Mouse (Mus musculus): ENCODE data around the gene Dnaja4. TPM values are rescaled to one million over a fixed set of nuclear protein-coding genes. Genes with fewer than 3 reads are reported as not detected.
"Not testable (repeated sequence)": the region's sequence is repeated elsewhere in the genome, so short reads cannot be mapped to it uniquely, and the experiment has no call there.

Dnaja4 gene
- polyA plus RNA-seq, 1 experiment from 2014 or later = 8.5 TPM

- Histone ChIP-seq H3K4me2 (ENCODE audit: low read depth, low read length) (peak overlapping the region; percentile 50), H3K9ac (replicated peaks; ENCODE audit: low read depth, low read length) (0 out of 2 replicates have a peak overlapping the region, but pooled peaks have one; percentile 28), H3K4me3 (ENCODE audit: low read depth, low read length) (peak overlapping the region; percentile 22)
- not testable (repeated sequence) for H3K27ac ChIP-seq (ENCODE audit: low read depth, low read length); H3K4me1 ChIP-seq (ENCODE audit: control insufficient read depth, insufficient read depth, low read length); H3K27me3 ChIP-seq (ENCODE audit: control insufficient read depth, insufficient read depth, low read length); H3K9me3 ChIP-seq (ENCODE audit: control insufficient read depth, low read length); H3K36me3 ChIP-seq (ENCODE audit: control insufficient read depth, insufficient read depth, low read length)
- WGBS = 4% methylated on average over 31 of the region's 31 CpGs
- peak; percentile 41; the same call in 1 of the 2 replicates for ATAC-seq (ENCODE audit: low read depth)
Observed at GRCm38 (mm10) chr9:54691241-54691805, 7.3 kb upstream of the Dnaja4 start.

GRCm38 (mm10) chr9:54699087-54699344, 343 bp downstream of the Dnaja4 start:
- ATAC-seq (ENCODE audit: low read depth) = peak; percentile 68
- 9% methylated on average over 27 of the region's 27 CpGs for WGBS
- H3K27me3 ChIP-seq (ENCODE audit: control insufficient read depth, insufficient read depth, low read length) = 0 out of 2 replicates have a peak, but pooled peaks cover 4% of the 10 kb centered on the region

GRCm38 (mm10) chr9:54699345-54700173, 886 bp downstream of the Dnaja4 start:
- H3K27ac ChIP-seq (ENCODE audit: low read depth, low read length) = no peak overlapping the region
- peaks cover 11% of the 10 kb centered on the region for H3K4me1 ChIP-seq (ENCODE audit: control insufficient read depth, insufficient read depth, low read length)
- under 1% methylated on average over 82 of the region's 92 CpGs for WGBS
- H3K9me3 ChIP-seq (ENCODE audit: control insufficient read depth, low read length) = no peaks in the 10 kb centered on the region
- peak overlapping the region; percentile 70 for H3K4me2 ChIP-seq (ENCODE audit: low read depth, low read length)
- peak overlapping the region; percentile 68 for H3K9ac ChIP-seq (replicated peaks; ENCODE audit: low read depth, low read length)
- H3K4me3 ChIP-seq (ENCODE audit: low read depth, low read length) = peak overlapping the region; percentile 72
- peak; percentile 82 for ATAC-seq (ENCODE audit: low read depth)
- H3K27me3 ChIP-seq (ENCODE audit: control insufficient read depth, insufficient read depth, low read length) = 0 out of 2 replicates have a peak, but pooled peaks cover 4% of the 10 kb centered on the region
- no peaks in the 10 kb centered on the region for H3K36me3 ChIP-seq (ENCODE audit: control insufficient read depth, insufficient read depth, low read length)

More at GRCm38 (mm10) chr9:54699087-54699344, 343 bp downstream of the Dnaja4 start:
- Histone ChIP-seq H3K4me1 (ENCODE audit: control insufficient read depth, insufficient read depth, low read length) (peaks cover 11% of the 10 kb centered on the region), H3K4me2 (ENCODE audit: low read depth, low read length) (peak overlapping the region; percentile 70), H3K9me3 (ENCODE audit: control insufficient read depth, low read length) (no peaks in the 10 kb centered on the region), H3K27ac (ENCODE audit: low read depth, low read length) (no peak overlapping the region), H3K9ac (replicated peaks; ENCODE audit: low read depth, low read length) (peak overlapping the region; percentile 68), H3K4me3 (ENCODE audit: low read depth, low read length) (peak overlapping the region; percentile 72), H3K36me3 (ENCODE audit: control insufficient read depth, insufficient read depth, low read length) (no peaks in the 10 kb centered on the region)

- peaks cover 11% of the 10 kb centered on the region for H3K4me1 ChIP-seq (ENCODE audit: control insufficient read depth, insufficient read depth, low read length)
- H3K27me3 ChIP-seq (ENCODE audit: control insufficient read depth, insufficient read depth, low read length) = 0 out of 2 replicates have a peak, but pooled peaks cover 4% of the 10 kb centered on the region
- H3K36me3 ChIP-seq (ENCODE audit: control insufficient read depth, insufficient read depth, low read length) = no peaks in the 10 kb centered on the region
- H3K27ac ChIP-seq (ENCODE audit: low read depth, low read length) = no peak overlapping the region
- ATAC-seq (ENCODE audit: low read depth) = no peak; the same call in 1 of the 2 replicates
- no peaks in the 10 kb centered on the region for H3K9me3 ChIP-seq (ENCODE audit: control insufficient read depth, low read length)
- peak overlapping the region; percentile 70 for H3K4me2 ChIP-seq (ENCODE audit: low read depth, low read length)
- H3K4me3 ChIP-seq (ENCODE audit: low read depth, low read length) = peak overlapping the region; percentile 72
- WGBS = 26% methylated on average over 9 of the region's 9 CpGs
- H3K9ac ChIP-seq (replicated peaks; ENCODE audit: low read depth, low read length) = peak overlapping the region; percentile 68
Observed at GRCm38 (mm10) chr9:54700174-54700475, 1.5 kb downstream of the Dnaja4 start.

- ATAC-seq (ENCODE audit: low read depth) = no peak
- Histone ChIP-seq H3K4me2 (ENCODE audit: low read depth, low read length) (0 out of 2 replicates have a peak overlapping the region, but pooled peaks have one; percentile 70), H3K9me3 (ENCODE audit: control insufficient read depth, low read length) (no peaks in the 10 kb centered on the region), H3K36me3 (ENCODE audit: control insufficient read depth, insufficient read depth, low read length) (no peaks in the 10 kb centered on the region), H3K4me3 (ENCODE audit: low read depth, low read length) (no peak overlapping the region), H3K27ac (ENCODE audit: low read depth, low read length) (no peak overlapping the region), H3K27me3 (ENCODE audit: control insufficient read depth, insufficient read depth, low read length) (0 out of 2 replicates have a peak, but pooled peaks cover 4% of the 10 kb centered on the region), H3K4me1 (ENCODE audit: control insufficient read depth, insufficient read depth, low read length) (peaks cover 11% of the 10 kb centered on the region), H3K9ac (replicated peaks; ENCODE audit: low read depth, low read length) (no peak overlapping the region)
- WGBS = 85% methylated on average over 7 of the region's 7 CpGs
Observed at GRCm38 (mm10) chr9:54700746-54701145, 2.1 kb downstream of the Dnaja4 start.

- 84% methylated on average over 2 of the region's 2 CpGs for WGBS
- ATAC-seq (ENCODE audit: low read depth) = no peak
- no peaks in the 10 kb centered on the region for H3K36me3 ChIP-seq (ENCODE audit: control insufficient read depth, insufficient read depth, low read length)
- no peak overlapping the region for H3K4me2 ChIP-seq (ENCODE audit: low read depth, low read length)
- no peak overlapping the region for H3K4me3 ChIP-seq (ENCODE audit: low read depth, low read length)
- H3K27ac ChIP-seq (ENCODE audit: low read depth, low read length) = no peak overlapping the region
- H3K27me3 ChIP-seq (ENCODE audit: control insufficient read depth, insufficient read depth, low read length) = 0 out of 2 replicates have a peak, but pooled peaks cover 4% of the 10 kb centered on the region
- H3K9ac ChIP-seq (replicated peaks; ENCODE audit: low read depth, low read length) = no peak overlapping the region
- H3K9me3 ChIP-seq (ENCODE audit: control insufficient read depth, low read length) = no peaks in the 10 kb centered on the region
- peaks cover 11% of the 10 kb centered on the region for H3K4me1 ChIP-seq (ENCODE audit: control insufficient read depth, insufficient read depth, low read length)
Observed at GRCm38 (mm10) chr9:54702581-54702980, 3.9 kb downstream of the Dnaja4 start.

GRCm38 (mm10) chr9:54704361-54704760, 5.7 kb downstream of the Dnaja4 start:
- Histone ChIP-seq H3K27me3 (ENCODE audit: control insufficient read depth, insufficient read depth, low read length) (0 out of 2 replicates have a peak, but pooled peaks cover 4% of the 10 kb centered on the region), H3K9me3 (ENCODE audit: control insufficient read depth, low read length) (no peaks in the 10 kb centered on the region), H3K4me3 (ENCODE audit: low read depth, low read length) (no peak overlapping the region), H3K36me3 (ENCODE audit: control insufficient read depth, insufficient read depth, low read length) (0 out of 2 replicates have a peak, but pooled peaks cover 2% of the 10 kb centered on the region), H3K9ac (replicated peaks; ENCODE audit: low read depth, low read length) (no peak overlapping the region), H3K4me2 (ENCODE audit: low read depth, low read length) (no peak overlapping the region), H3K4me1 (ENCODE audit: control insufficient read depth, insufficient read depth, low read length) (peaks cover 9% of the 10 kb centered on the region), H3K27ac (ENCODE audit: low read depth, low read length) (no peak overlapping the region)
- no peak for ATAC-seq (ENCODE audit: low read depth)
- WGBS = 81% methylated on average over 5 of the region's 5 CpGs

- no peak overlapping the region for H3K27ac ChIP-seq (ENCODE audit: low read depth, low read length)
- H3K4me3 ChIP-seq (ENCODE audit: low read depth, low read length) = no peak overlapping the region
- 61% methylated on average over 1 of the region's 1 CpGs for WGBS
- no peak for ATAC-seq (ENCODE audit: low read depth)
- H3K36me3 ChIP-seq (ENCODE audit: control insufficient read depth, insufficient read depth, low read length) = 0 out of 2 replicates have a peak, but pooled peaks cover 2% of the 10 kb centered on the region
- H3K9ac ChIP-seq (replicated peaks; ENCODE audit: low read depth, low read length) = no peak overlapping the region
- no peak overlapping the region for H3K4me2 ChIP-seq (ENCODE audit: low read depth, low read length)
- H3K27me3 ChIP-seq (ENCODE audit: control insufficient read depth, insufficient read depth, low read length) = no peaks in the 10 kb centered on the region
- peaks cover under 1% of the 10 kb centered on the region; the same call in 1 of the 2 replicates for H3K4me1 ChIP-seq (ENCODE audit: control insufficient read depth, insufficient read depth, low read length)
- H3K9me3 ChIP-seq (ENCODE audit: control insufficient read depth, low read length) = no peaks in the 10 kb centered on the region
Observed at GRCm38 (mm10) chr9:54705561-54705960, 6.9 kb downstream of the Dnaja4 start.
